Mouse (Mus musculus): Measurements from ENCODE around the gene Cdc42ep5.

The Cdc42ep5 gene

GRCm38 (mm10) chr7:4125306-4125705 lies 39.4 kb downstream of the Cdc42ep5 start:
- no peak for DNase-seq (ENCODE audit: low spot score)

GRCm38 (mm10) chr7:4124856-4125255 lies 39.8 kb downstream of the Cdc42ep5 start:
- DNase-seq (ENCODE audit: low spot score), result no peak

GRCm38 (mm10) chr7:4124315-4124759 lies 40.3 kb downstream of the Cdc42ep5 start:
- DNase-seq (ENCODE audit: low spot score), result peak; percentile 86

GRCm38 (mm10) chr7:4123732-4124131 lies 40.9 kb downstream of the Cdc42ep5 start:
- peak; percentile 83 for DNase-seq (ENCODE audit: low spot score)

GRCm38 (mm10) chr7:4122783-4123182 lies 41.9 kb downstream of the Cdc42ep5 start:
- no peak for DNase-seq (ENCODE audit: low spot score)

- DNase-seq (ENCODE audit: low spot score), result no peak
Measured at GRCm38 (mm10) chr7:4122076-4122768, 42.4 kb downstream of the Cdc42ep5 start.

- no peak for DNase-seq (ENCODE audit: low spot score)
Measured at GRCm38 (mm10) chr7:4119976-4120921, 44.4 kb downstream of the Cdc42ep5 start.

GRCm38 (mm10) chr7:4119344-4119902 lies 45.2 kb downstream of the Cdc42ep5 start, which contains the start of gene Ttyh1:
TSS of gene Ttyh1 (plus strand) at chr7:4119408.
- DNase-seq (ENCODE audit: low spot score), result no peak

- no peak for DNase-seq (ENCODE audit: low spot score)
Measured at GRCm38 (mm10) chr7:4117050-4117814, 47.4 kb downstream of the Cdc42ep5 start.

- DNase-seq (ENCODE audit: low spot score), result no peak
Measured at GRCm38 (mm10) chr7:4111766-4112165, 52.9 kb downstream of the Cdc42ep5 start.

- DNase-seq (ENCODE audit: low spot score), result no peak
Measured at GRCm38 (mm10) chr7:4103411-4103810, 61.2 kb downstream of the Cdc42ep5 start.
